Mouse (Mus musculus): ENCODE measurements around the gene Mup7.
"Not testable (repeated sequence)": the region's sequence is repeated elsewhere in the genome, so short reads cannot be mapped to it uniquely, and the experiment has no call there.

Mup7 gene

DNA sequence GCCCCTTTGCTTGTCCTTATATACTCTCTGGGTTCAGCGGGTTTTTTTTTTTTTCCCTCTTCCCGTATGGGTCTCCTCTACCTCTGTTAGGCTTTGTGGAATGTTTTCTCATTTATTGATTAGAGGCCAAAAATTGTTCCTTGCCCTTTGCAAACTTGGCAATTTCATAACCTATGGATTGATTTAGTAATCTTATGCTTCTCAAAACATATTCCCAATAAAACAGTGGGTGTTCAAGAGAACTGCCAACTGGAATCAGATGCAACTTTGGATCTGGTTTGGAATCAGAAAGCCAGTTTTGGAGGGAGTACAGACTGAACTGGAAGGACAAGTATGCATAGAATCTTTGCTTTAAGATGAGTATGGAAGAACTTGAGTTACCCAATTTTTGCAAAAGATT, at the start of gene Mup7:
Gene Mup7, minus strand, starts transcription at position 101 of the 400 bp plus-strand sequence.
- DNase-seq (ENCODE audit: low spot score): not testable (repeated sequence)

DNA sequence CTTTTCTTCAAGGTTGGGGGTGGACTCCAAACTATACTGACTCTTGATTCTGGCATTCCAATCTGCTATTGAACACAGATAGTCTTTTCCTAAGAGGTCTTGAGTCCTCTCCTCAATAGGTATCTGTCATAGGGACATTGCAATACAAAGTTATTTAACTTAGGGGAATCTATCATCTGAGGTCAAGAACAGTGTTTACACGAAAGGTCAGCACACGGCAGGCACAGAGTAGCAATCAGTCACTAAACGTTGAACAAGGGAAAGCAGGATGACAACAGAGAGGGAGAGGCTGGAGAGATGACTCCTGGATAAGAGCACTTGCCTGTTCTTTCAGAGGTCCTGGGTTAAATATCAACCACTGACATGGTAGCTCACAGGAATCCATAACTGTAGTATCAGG, 9.6 kb upstream of the Mup7 start:
- DNase-seq (ENCODE audit: low spot score): not testable (repeated sequence)

GRCm38 (mm10) chr4:60029334-60030111, 40.8 kb downstream of the Mup7 start:
- DNase-seq (ENCODE audit: low spot score): not testable (repeated sequence)

DNA sequence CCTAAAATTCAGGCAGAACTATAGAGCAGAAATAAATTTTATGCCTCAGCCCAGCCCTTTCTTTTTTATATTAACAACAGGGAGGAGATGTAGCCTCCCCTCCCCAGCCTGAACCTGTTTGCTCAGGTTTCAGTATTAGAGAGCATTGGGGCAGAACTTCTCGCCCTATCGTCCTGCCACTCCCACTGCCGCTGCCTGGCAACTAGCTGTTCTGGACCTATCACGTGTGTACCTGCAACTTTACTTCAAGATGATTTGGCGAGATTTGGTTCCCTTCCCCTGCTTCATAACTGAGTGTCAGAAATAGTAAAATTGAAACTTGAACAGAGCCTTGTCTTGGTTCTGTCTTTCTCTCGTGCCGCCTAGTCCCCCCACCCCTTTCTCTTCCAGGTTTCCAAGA, 50.1 kb downstream of the Mup7 start:
- not testable (repeated sequence) for DNase-seq (ENCODE audit: low spot score)

Data from lung, postnatal 25 days (tissue).